Mouse (Mus musculus) olfactory bulb, adult 2 months (tissue): ENCODE measurements around the gene Ctnnd2.

Experiments
- CTCF ChIP-seq: fragments of 200-500 bp; IDR thresholded peaks from 2 replicates; pipeline ENCODE4 v1.5.1; 2012; ENCODE audit warnings: low read depth, mild to moderate bottlenecking, low read length, moderate library complexity; ENCODE audit not compliant: insufficient read depth
- POLR2A ChIP-seq: fragments of 200-500 bp; IDR thresholded peaks from 2 replicates; pipeline ENCODE4 v1.6.1; 2012; ENCODE audit warnings: mild to moderate bottlenecking, low read depth, low read length, moderate library complexity; ENCODE audit not compliant: insufficient read depth

GRCm38 (mm10) chr15:30276691-30277090 is 104.3 kb downstream of the Ctnnd2 start:
- TF ChIP-seq POLR2A (no peak), CTCF (no peak)
